Mouse (Mus musculus) B cell, adult 2 months (primary cell): ENCODE measurements around the gene Mageb3.
"Not testable (repeated sequence)": the region's sequence is repeated elsewhere in the genome, so short reads cannot be mapped to it uniquely, and the experiment has no call there.

ENCODE experiments used
- DNase-seq, 2 experiments: peaks; one replicate each; pipeline ENCODE4 v3.0.0; 2022

The Mageb3 gene

GRCm38 (mm10) chr2:121955765-121956223, at the start of gene Mageb3, which contains the start of gene Ctdspl2:
Mageb3 (minus strand) TSS chr2:121956092.
Ctdspl2 (plus strand) TSS chr2:121956001.
- peak; percentile 97 to 98 for DNase-seq

DNA sequence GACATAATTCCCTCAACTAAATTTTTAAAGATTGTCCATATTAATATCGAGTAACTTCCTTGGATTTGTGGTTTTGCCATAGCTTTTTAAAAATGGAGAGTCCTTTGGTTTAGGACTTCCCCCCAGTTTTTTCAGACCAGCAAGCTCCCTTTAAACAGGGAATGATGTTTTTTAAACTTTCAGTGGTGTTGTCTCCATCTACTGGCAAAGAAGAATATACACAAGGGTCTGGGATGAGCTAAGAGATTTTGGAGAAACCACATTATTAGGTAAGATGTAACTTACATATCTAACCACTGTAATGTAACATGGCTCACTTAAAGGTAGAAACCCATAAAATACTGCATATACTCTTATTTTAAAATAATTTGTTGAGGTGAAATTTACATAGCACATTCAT, 39.8 kb upstream of the Mageb3 start:
- no peak for DNase-seq

- no peak for DNase-seq
These were observed 1.4 kb upstream of the Mageb3 start for GRCm38 (mm10) chr2:121957216-121957792.

DNA sequence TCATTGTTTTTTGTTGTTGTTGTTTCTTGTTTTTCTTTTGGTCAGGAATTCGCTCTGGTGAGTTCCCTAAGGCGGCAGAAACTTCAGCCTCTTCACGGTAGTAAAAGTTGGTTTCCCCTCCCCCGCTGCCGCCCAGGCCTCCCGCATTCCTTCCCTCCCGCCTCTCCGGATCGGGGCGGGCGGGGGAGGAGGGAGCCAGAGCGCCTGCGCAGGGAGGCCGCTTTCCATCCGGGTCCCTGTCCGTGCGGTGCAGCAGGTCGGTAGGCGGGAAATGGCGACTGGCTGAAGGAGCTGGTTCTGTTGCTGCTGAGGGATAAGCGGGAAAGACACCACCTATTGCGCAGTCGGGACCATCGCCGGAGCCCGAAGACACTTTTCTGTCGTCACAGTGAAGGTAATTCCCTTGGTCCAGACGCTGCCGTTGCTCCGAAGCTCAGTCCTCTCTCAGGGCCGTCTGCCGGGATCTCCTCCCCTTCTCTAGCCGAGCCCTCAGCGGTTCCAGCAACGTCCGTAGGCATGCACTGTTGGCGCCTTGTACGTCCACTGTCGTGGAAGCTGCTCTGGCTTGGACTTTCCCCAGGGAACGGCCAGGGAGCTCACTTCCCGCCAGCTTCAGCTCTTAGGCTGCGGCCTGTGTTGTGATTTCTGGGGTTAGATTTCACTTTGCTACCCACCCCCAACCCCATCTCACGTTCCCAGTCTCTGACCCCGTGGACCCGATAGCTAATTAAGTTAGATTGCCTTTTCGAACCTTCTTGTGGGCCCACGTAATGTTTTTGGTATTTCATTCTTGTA, 529 bp upstream of the Mageb3 start:
- DNase-seq: peak; percentile 95

- DNase-seq: peak in 1 of 2 experiments; percentile 4
These were observed 778 bp downstream of the Mageb3 start for GRCm38 (mm10) chr2:121954971-121955656.

GRCm38 (mm10) chr2:121943364-121943763, 12.5 kb downstream of the Mageb3 start:
- no peak for DNase-seq

GRCm38 (mm10) chr2:121937624-121938023, 18.3 kb downstream of the Mageb3 start:
- not testable (repeated sequence) for DNase-seq

- no peak for DNase-seq
These were observed 39.6 kb downstream of the Mageb3 start for GRCm38 (mm10) chr2:121916047-121916970.

DNA sequence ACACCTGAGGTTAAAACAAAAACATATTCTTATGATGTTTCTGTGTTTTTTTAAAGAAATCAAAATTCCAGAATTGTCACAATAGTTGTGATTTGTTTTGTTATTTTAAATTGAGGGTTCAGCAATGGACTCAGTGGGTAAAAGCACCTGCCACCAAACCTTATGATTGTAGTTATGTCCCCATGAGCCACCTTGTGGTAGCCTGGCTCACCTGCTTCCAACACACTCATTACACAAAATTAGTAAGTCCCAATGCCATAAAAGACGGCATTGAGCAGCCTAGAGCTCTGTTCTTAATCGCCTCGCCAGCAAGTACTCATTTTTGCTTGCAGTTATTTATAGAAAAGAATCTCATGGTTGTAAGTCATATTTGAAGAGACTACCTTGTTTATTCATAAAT, 45.9 kb downstream of the Mageb3 start:
- no peak for DNase-seq
